Mouse (Mus musculus) brown adipose tissue, adult 24 weeks (tissue): ENCODE results near the gene Pwp1. TPM values are rescaled to one million over a fixed set of nuclear protein-coding genes. Genes with fewer than 3 reads are reported as not detected.

Experiments used
- H3K27ac ChIP-seq: fragments of 200-500 bp; replicated peaks from 2 replicates; pipeline ENCODE4 v1.5.1; 2012; ENCODE audit warnings: low read depth, mild to moderate bottlenecking, low read length
- H3K4me1 ChIP-seq: fragments of 200-500 bp; 2 replicates; pipeline ENCODE4 v1.6.1; 2012; ENCODE audit warnings: low read length, mixed read lengths; ENCODE audit not compliant: control insufficient read depth, insufficient read depth, insufficient read length
- H3K4me3 ChIP-seq: fragments of 200-500 bp; 2 replicates; pipeline ENCODE4 v1.5.1; 2012; ENCODE audit warnings: low read depth, mild to moderate bottlenecking, low read length, moderate library complexity; ENCODE audit not compliant: insufficient read depth
- polyA plus RNA-seq: library from polyadenylated mRNA; stranded (reverse); fragments of >200 nt; gene quantifications from 2 replicates; pipeline ENCODE4 v1.2.4, GENCODE M21; 2012; ENCODE audit not compliant: missing spikeins, insufficient read depth, insufficient read length

Gene Pwp1
- polyA plus RNA-seq, 1 experiment: 12.7 TPM

GRCm38 (mm10) chr10:85928499-85929207, 99.4 kb downstream of the Pwp1 start:
- no peaks in the 10 kb centered on the region for H3K4me1 ChIP-seq
- peak overlapping the region; percentile 60 for H3K4me3 ChIP-seq
- H3K27ac ChIP-seq: no peak overlapping the region

GRCm38 (mm10) chr10:85929208-85929591, 99.9 kb downstream of the Pwp1 start:
- H3K4me3 ChIP-seq: no peak overlapping the region
- H3K4me1 ChIP-seq: no peaks in the 10 kb centered on the region
- H3K27ac ChIP-seq: no peak overlapping the region

GRCm38 (mm10) chr10:85929962-85930361, 100.7 kb downstream of the Pwp1 start:
- H3K27ac ChIP-seq: no peak overlapping the region
- H3K4me1 ChIP-seq: no peaks in the 10 kb centered on the region
- H3K4me3 ChIP-seq: no peak overlapping the region

GRCm38 (mm10) chr10:85936280-85936965, 107.1 kb downstream of the Pwp1 start:
- Histone ChIP-seq H3K27ac (no peak overlapping the region), H3K4me1 (no peaks in the 10 kb centered on the region), H3K4me3 (no peak overlapping the region)

Other genes with a start within 250 kb of the Pwp1 start
- 4.3 and 6.4 TPM in 2 replicates for gene Prdm4, start 87.6 kb downstream of the Pwp1 start, polyA plus RNA-seq
- gene Ascl4, start 98.2 kb downstream of the Pwp1 start, polyA plus RNA-seq: not detected in 2 replicates
- gene Rtcb, start 128.3 kb downstream of the Pwp1 start, polyA plus RNA-seq: 62.7 and 68.6 TPM in 2 replicates
- gene Bpifc, start 182.4 kb downstream of the Pwp1 start, polyA plus RNA-seq: not detected in 2 replicates
- gene Fbxo7, start 192.5 kb downstream of the Pwp1 start, polyA plus RNA-seq: 9.7 and 10.3 TPM in 2 replicates